Mouse (Mus musculus) natural killer cell, adult 2 months (primary cell): ENCODE data around the gene Olfr555.
A peak's percentile ranks its signal among the peaks of the same experiment; 100 is the strongest.
"Not testable (repeated sequence)": the region's sequence is repeated elsewhere in the genome, so short reads cannot be mapped to it uniquely, and the experiment has no call there.

ENCODE experiments used
- DNase-seq, 2 experiments: peaks; one replicate each; pipeline ENCODE4 v3.0.0; 2022; ENCODE audit warnings: low spot score in 2 of 2

The Olfr555 gene

GRCm38 (mm10) chr7:102658523-102658922, at the start of gene Olfr555:
Gene Olfr555, plus strand, starts transcription at chr7:102658823.
- DNase-seq = no peak

GRCm38 (mm10) chr7:102618118-102618517, 40.5 kb upstream of the Olfr555 start, which contains the start of gene Olfr553:
Gene Olfr553, minus strand, starts transcription at chr7:102618218.
- DNase-seq = no peak

- no peak for DNase-seq
Measured at GRCm38 (mm10) chr7:102619608-102620007, 39.0 kb upstream of the Olfr555 start.

- DNase-seq = not testable (repeated sequence)
Measured at GRCm38 (mm10) chr7:102620368-102620767, 38.3 kb upstream of the Olfr555 start.

- peak; percentile 21 to 54 for DNase-seq
Measured at GRCm38 (mm10) chr7:102636665-102637064, 22.0 kb upstream of the Olfr555 start.

- DNase-seq = no peak
Measured at GRCm38 (mm10) chr7:102638132-102638531, 20.5 kb upstream of the Olfr555 start, which contains the start of gene Olfr554. Gene Olfr554, plus strand, starts transcription at chr7:102638432.

GRCm38 (mm10) chr7:102644945-102645344, 13.7 kb upstream of the Olfr555 start:
- DNase-seq = not testable (repeated sequence)

- DNase-seq = no peak
Measured at GRCm38 (mm10) chr7:102664599-102664998, 6.0 kb downstream of the Olfr555 start, which contains the start of gene Olfr556. Gene Olfr556, plus strand, starts transcription at chr7:102664899.

GRCm38 (mm10) chr7:102665378-102665777, 6.8 kb downstream of the Olfr555 start:
- no peak for DNase-seq

- no peak for DNase-seq
Measured at GRCm38 (mm10) chr7:102676225-102676624, 17.6 kb downstream of the Olfr555 start.

GRCm38 (mm10) chr7:102681916-102682315, 23.3 kb downstream of the Olfr555 start:
- DNase-seq = no peak

GRCm38 (mm10) chr7:102686944-102687501, 28.4 kb downstream of the Olfr555 start, which contains the start of gene Trim68:
Gene Trim68, minus strand, starts transcription at chr7:102687327.
- peak; percentile 76 to 85 for DNase-seq

GRCm38 (mm10) chr7:102695358-102696125, 36.9 kb downstream of the Olfr555 start, which contains the start of gene Olfr557:
Gene Olfr557, plus strand, starts transcription at chr7:102695910.
- peak; percentile 25 to 26 for DNase-seq

- no peak for DNase-seq
Measured at GRCm38 (mm10) chr7:102698461-102698860, 39.8 kb downstream of the Olfr555 start.

GRCm38 (mm10) chr7:102701915-102702314, 43.3 kb downstream of the Olfr555 start, which contains the start of gene Olfr558:
Gene Olfr558, plus strand, starts transcription at chr7:102702215.
- DNase-seq = no peak
